Mouse (Mus musculus) liver, embryonic 16.5 days (tissue): ENCODE measurements around the gene Nme3. TPM values are rescaled to one million over a fixed set of nuclear protein-coding genes. Genes with fewer than 3 reads are reported as not detected.
A peak's percentile ranks its signal among the peaks of the same experiment; 100 is the strongest.

Experiments used
- ATAC-seq: fragments of 200-750 bp; cut with Nextera tagmentation; 2 replicates; pipeline ENCODE4 v1.8.0; 2017; ENCODE audit warnings: low read depth, mild to moderate bottlenecking, moderate number of reproducible peaks, moderate library complexity
- H3K27ac ChIP-seq: fragments of 300-500 bp; sonication (generic); 2 replicates; pipeline ENCODE4 v1.5.1; 2014; ENCODE audit warnings: mild to moderate bottlenecking, low read length
- H3K27me3 ChIP-seq: fragments of 300-500 bp; sonication (generic); 2 replicates; pipeline ENCODE4 v1.6.1; 2014; ENCODE audit warnings: low read depth, low read length, mixed read lengths; ENCODE audit not compliant: control insufficient read depth, insufficient read depth
- H3K36me3 ChIP-seq: fragments of 300-500 bp; sonication (generic); 2 replicates; pipeline ENCODE4 v1.6.1; 2014; ENCODE audit warnings: mild to moderate bottlenecking; ENCODE audit not compliant: control insufficient read depth, insufficient read depth
- H3K4me1 ChIP-seq: fragments of 300-500 bp; sonication (generic); 2 replicates; pipeline ENCODE4 v1.6.1; 2014; ENCODE audit warnings: low read depth, low read length, mixed read lengths; ENCODE audit not compliant: control insufficient read depth
- H3K4me2 ChIP-seq: fragments of 300-500 bp; sonication (generic); 2 replicates; pipeline ENCODE4 v1.6.1; 2014; ENCODE audit warnings: low read depth, low read length, mixed read lengths
- H3K4me3 ChIP-seq: fragments of 300-500 bp; sonication (generic); 2 replicates; pipeline ENCODE4 v1.5.1; 2014; ENCODE audit warnings: low read depth, mild to moderate bottlenecking, low read length
- H3K9ac ChIP-seq: fragments of 300-500 bp; sonication (generic); 2 replicates; pipeline ENCODE4 v1.6.1; 2014; ENCODE audit warnings: low read depth, low read length
- H3K9me3 ChIP-seq: fragments of 300-500 bp; sonication (generic); replicated peaks from 2 replicates; pipeline ENCODE4 v1.6.1; 2016; ENCODE audit warnings: low read length; ENCODE audit not compliant: control insufficient read depth
- WGBS: fragments of 180-500 bp; shearing (Covaris S2); extraction: QIAGEN DNeasy Blood & Tissue Kit; methylation state at CpG from one replicate; pipeline ENCODE4 v1.1.7; 2014; ENCODE audit not compliant: insufficient replicate concordance; 5-methylcytosine and 5-hydroxymethylcytosine counted together
- polyA plus RNA-seq: library from polyadenylated mRNA; unstranded; fragments of >200 nt; fragmentation: Nextera tagmentation; extraction: Ambion mirVana; gene quantifications from 2 replicates; pipeline ENCODE4 v1.2.1, GENCODE M21; 2015

The Nme3 gene
- polyA plus RNA-seq, 1 experiment from 2014 or later: 46.7 TPM

DNA sequence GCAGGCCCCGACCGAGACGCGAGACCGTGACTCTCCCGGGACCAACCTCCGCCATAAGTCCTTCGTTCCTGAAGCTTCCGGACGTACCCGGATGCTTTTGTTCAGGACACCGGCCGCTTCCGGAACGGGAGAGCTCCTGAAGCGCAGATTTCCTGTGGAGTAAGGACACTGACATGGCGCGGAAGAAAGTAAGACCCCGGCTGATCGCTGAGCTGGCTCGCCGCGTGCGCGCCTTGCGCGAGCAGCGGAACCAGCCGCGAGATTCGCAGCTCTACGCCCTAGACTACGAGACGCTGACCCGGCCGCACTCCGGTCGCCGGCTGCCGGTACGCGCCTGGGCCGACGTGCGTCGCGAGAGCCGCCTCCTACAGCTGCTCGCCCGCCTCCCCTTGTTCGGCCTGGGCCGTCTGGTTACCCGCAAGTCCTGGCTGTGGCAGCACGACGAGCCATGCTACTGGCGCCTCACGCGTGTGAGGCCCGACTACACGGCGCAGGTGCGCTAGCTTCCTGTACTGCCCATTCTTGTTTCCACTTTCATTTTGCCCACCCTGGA is 1.2 kb upstream of the Nme3 start, which contains the start of the genes Eme2 and Mrps34:
Gene Eme2, minus strand, starts transcription at position 93 of the 553 bp plus-strand sequence.
Gene Mrps34, plus strand, starts transcription at position 122 of the 553 bp plus-strand sequence.
- H3K27me3 ChIP-seq: no peaks in the 10 kb centered on the region

DNA sequence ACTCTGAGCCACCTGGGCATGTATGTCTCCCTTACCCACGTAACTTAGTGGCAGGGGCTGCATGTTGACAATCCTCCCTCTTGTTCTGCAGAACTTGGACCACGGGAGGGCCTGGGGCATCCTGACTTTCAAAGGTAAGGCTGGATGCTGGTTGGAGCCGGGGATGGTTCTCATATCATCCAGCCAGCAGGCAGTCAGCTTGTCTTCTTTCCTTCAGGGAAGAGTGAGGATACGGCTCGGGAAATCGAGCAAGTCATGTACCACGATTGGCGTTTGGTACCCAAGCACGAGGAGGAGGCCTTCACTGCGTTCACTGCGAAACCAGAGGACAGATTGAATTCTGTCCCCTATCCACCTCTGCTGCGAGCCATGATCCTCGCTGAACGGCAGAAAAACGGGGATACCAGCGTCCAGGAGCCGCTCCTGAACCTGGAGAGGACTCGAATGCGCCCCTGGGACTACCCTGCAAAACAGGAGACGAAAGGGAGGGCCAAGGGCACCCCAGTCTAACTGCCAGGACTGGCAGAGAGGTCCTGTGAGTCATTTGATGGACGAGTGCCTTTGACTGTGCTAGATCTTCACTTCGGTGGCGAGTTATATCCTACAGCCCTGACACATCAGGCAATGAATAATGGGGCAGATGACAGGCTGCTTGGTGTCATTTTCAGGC is 594 bp upstream of the Nme3 start:
- H3K4me3 ChIP-seq: peak overlapping the region; percentile 96
- ATAC-seq: no peak
- 6% methylated on average over 23 of the region's 23 CpGs for WGBS
- peak overlapping the region; percentile 87 for H3K27ac ChIP-seq
- peak overlapping the region; percentile 93 for H3K9ac ChIP-seq
- peaks cover 50% of the 10 kb centered on the region for H3K36me3 ChIP-seq
- no peaks in the 10 kb centered on the region for H3K27me3 ChIP-seq
- no peaks in the 10 kb centered on the region for H3K9me3 ChIP-seq
- peaks cover 36% of the 10 kb centered on the region for H3K4me1 ChIP-seq
- H3K4me2 ChIP-seq: peak overlapping the region; percentile 96

More for the DNA sequence above, 1.2 kb upstream of the Nme3 start, which contains the start of the genes Eme2 and Mrps34:
- H3K4me3 ChIP-seq: peak within 1 kb of the TSS; percentile 96
- peak; percentile 46 for ATAC-seq
- no peaks in the 10 kb centered on the region for H3K9me3 ChIP-seq
- H3K36me3 ChIP-seq: peaks cover 50% of the 10 kb centered on the region
- H3K9ac ChIP-seq: peak within 1 kb of the TSS; percentile 93
- peaks cover 39% of the 10 kb centered on the region for H3K4me1 ChIP-seq
- peak within 1 kb of the TSS; percentile 96 for H3K4me2 ChIP-seq
- peak within 1 kb of the TSS; percentile 87 for H3K27ac ChIP-seq
- WGBS: under 1% methylated on average over 62 of the region's 62 CpGs

DNA sequence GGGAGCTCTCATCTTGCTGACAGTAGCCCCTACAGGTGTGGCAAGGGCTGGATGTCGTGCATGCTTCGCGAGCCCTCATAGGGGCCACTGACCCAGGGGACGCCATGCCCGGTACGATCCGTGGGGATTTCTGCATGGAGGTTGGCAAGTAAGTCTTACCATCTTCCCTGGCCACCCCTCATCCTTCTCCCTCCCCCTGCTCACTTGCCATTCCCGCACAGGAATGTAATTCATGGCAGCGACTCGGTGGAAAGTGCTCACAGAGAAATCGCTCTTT is 631 bp downstream of the Nme3 start:
- no peaks in the 10 kb centered on the region for H3K9me3 ChIP-seq
- peaks cover 44% of the 10 kb centered on the region for H3K4me1 ChIP-seq
- ATAC-seq: no peak
- H3K27me3 ChIP-seq: no peaks in the 10 kb centered on the region
- H3K36me3 ChIP-seq: peaks cover 52% of the 10 kb centered on the region
- peak overlapping the region; percentile 87 for H3K27ac ChIP-seq
- 42% methylated on average over 11 of the region's 11 CpGs for WGBS
- H3K9ac ChIP-seq: peak overlapping the region; percentile 93
- H3K4me3 ChIP-seq: peak overlapping the region; percentile 96
- H3K4me2 ChIP-seq: peak overlapping the region; percentile 96

DNA sequence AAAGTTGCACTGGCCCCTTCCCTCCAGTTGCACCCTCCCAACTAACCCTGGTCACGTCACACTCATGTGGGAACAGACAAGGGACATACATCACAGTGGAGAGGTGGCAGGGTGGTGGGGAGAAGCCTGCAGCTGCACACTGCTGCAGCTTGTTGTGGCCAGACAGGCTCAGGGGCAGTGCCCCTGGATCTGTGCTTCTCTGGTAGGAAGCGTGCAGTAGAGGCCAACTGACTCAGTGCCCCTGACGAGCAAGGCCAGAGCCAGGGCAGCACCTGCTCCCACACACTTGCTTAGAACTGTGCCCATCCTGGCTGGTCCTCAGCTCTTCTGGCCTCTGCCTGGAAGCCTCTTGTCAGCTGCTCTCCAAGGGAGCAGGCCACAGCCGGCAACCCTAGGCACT is 1.3 kb downstream of the Nme3 start:
- peak overlapping the region; percentile 23; the same call in 1 of the 2 replicates for H3K9ac ChIP-seq
- no peaks in the 10 kb centered on the region for H3K9me3 ChIP-seq
- H3K4me3 ChIP-seq: peak overlapping the region; percentile 96; the same call in 1 of the 2 replicates
- H3K27me3 ChIP-seq: no peaks in the 10 kb centered on the region
- H3K36me3 ChIP-seq: peaks cover 48% of the 10 kb centered on the region
- peak overlapping the region; percentile 96 for H3K4me2 ChIP-seq
- 80% methylated on average over 4 of the region's 4 CpGs for WGBS
- peak overlapping the region; percentile 35 for H3K27ac ChIP-seq
- no peak for ATAC-seq
- H3K4me1 ChIP-seq: peaks cover 51% of the 10 kb centered on the region

DNA sequence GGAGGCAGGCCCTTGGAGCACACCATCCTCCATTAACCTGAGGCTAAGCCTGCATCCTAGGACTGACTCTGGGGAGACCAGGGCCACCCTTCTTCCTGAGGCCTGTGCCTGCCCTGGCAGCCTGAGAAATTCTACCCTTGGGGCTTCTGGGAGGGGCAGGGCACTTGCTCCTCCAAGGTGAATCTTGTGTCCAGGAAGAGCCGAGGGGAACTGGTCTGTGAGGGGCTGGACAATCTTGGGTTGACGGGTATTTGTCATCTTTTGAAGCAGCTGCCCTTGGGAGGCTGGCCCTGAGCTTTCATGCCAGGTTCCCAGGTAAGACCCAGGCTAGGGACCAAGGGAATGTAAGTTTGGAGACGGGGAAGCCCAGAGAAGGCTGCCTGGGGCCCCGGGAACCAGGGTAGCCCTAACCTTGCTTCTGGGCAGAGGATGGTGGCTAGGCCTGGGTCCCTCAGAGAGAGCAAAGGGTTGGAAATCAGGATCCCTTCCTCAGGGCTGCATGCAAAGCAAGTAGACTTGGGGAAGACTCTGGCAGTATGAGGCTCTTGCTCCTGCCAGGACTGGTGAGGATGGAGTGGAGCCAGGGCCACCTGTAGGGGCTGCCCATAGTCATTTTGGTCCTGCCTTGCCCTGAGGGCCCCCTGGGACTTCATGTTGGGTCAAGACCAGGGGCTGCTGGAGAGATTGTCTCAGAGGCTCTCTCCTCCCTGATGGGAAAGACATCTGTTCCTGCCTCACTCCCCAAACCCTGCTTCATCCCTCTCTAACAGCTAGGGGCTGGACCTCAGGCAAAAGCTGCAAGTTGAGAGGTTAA is 1.9 kb downstream of the Nme3 start:
- H3K4me1 ChIP-seq: peaks cover 55% of the 10 kb centered on the region
- peak overlapping the region; percentile 35 for H3K27ac ChIP-seq
- no peaks in the 10 kb centered on the region for H3K27me3 ChIP-seq
- ATAC-seq: no peak
- WGBS: 71% methylated on average over 4 of the region's 4 CpGs
- H3K9me3 ChIP-seq: no peaks in the 10 kb centered on the region
- H3K9ac ChIP-seq: no peak overlapping the region; the same call in 1 of the 2 replicates
- no peak overlapping the region for H3K4me2 ChIP-seq
- H3K4me3 ChIP-seq: no peak overlapping the region
- peaks cover 43% of the 10 kb centered on the region for H3K36me3 ChIP-seq

DNA sequence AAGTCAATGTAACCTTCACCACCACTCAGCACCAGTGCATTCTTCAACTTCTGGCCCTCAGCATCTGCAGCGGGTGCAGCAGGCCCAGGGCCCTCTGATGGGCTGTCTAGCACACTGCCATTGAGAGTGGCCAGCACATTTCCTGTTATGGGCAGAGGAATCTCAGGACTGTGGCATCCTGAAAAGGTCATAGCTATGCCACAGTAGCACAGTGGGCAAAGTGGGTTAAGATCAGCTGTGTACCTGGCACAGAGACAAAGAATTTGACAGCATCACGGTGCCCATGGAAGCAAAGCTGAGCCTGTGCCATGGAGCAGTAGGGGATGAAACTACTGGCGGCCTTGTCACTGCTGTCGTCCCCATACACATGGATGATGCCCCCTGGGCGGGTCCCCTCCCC is 2.9 kb downstream of the Nme3 start:
- no peak overlapping the region for H3K9ac ChIP-seq
- no peaks in the 10 kb centered on the region for H3K27me3 ChIP-seq
- no peak overlapping the region for H3K4me3 ChIP-seq
- WGBS: 69% methylated on average over 5 of the region's 5 CpGs
- H3K27ac ChIP-seq: 0 out of 2 replicates have a peak overlapping the region, but pooled peaks have one; percentile 23
- peaks cover 55% of the 10 kb centered on the region for H3K4me1 ChIP-seq
- ATAC-seq: no peak
- H3K36me3 ChIP-seq: peaks cover 50% of the 10 kb centered on the region
- H3K9me3 ChIP-seq: no peaks in the 10 kb centered on the region
- H3K4me2 ChIP-seq: no peak overlapping the region

DNA sequence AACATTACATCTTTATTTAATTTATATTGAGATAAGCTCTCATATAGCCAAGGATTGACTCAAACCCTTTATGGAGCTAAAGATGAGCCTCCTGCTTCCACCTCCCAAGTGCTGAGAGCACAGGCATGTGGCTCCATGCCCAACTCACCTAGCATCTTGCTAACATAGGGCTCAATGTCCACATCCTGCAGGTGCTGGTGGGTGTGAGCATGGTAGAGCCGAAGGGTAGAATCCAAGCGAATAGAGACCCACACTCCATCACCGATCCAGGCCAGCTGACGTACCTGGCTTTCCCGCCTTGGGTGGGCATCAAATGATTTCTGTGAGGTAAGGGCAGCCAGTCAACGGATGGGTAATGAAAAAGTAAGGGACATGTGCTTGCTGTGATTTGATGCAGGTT is 3.7 kb downstream of the Nme3 start:
- Histone ChIP-seq H3K9me3 (no peaks in the 10 kb centered on the region), H3K36me3 (peaks cover 59% of the 10 kb centered on the region), H3K4me3 (no peak overlapping the region), H3K27ac (no peak overlapping the region), H3K4me2 (no peak overlapping the region), H3K9ac (no peak overlapping the region), H3K4me1 (peaks cover 53% of the 10 kb centered on the region), H3K27me3 (no peaks in the 10 kb centered on the region)
- WGBS: 92% methylated on average over 6 of the region's 6 CpGs
- ATAC-seq: no peak

DNA sequence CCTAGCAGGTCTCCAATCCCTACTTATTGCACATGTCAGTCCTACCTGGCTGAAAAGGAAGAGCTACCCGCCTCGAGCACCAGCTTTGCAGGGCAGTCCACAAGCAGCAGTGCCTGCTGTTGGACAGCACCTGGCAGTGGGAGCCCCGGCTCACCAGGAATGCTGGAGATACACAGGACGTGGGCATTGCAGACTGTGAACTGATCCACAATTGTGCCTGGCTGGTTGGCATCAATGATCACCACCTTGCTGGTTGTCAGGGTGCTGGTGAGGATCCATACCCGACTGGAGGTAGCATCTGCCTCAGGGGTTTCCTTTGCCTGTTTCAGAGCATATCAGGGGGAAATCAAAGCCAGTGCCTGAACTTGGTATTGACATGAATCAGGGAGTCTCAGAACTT is 5.8 kb downstream of the Nme3 start:
- Histone ChIP-seq H3K4me3 (peak overlapping the region; percentile 18), H3K9me3 (no peaks in the 10 kb centered on the region), H3K27ac (peak overlapping the region; percentile 98), H3K9ac (peak overlapping the region; percentile 17; the same call in 1 of the 2 replicates), H3K4me2 (peak overlapping the region; percentile 72), H3K36me3 (peaks cover 76% of the 10 kb centered on the region), H3K27me3 (no peaks in the 10 kb centered on the region), H3K4me1 (peaks cover 40% of the 10 kb centered on the region)
- no peak for ATAC-seq
- WGBS: 78% methylated on average over 5 of the region's 5 CpGs
